Mouse (Mus musculus): ENCODE results near the gene Vash2. TPM values are rescaled to one million over a fixed set of nuclear protein-coding genes. Genes with fewer than 3 reads are reported as not detected.
"Not testable (repeated sequence)": the region's sequence is repeated elsewhere in the genome, so short reads cannot be mapped to it uniquely, and the experiment has no call there.

Gene Vash2
- total RNA-seq, 4 experiments from 2014 or later: 2.0 to 3.0 (median 2.6) TPM

DNA sequence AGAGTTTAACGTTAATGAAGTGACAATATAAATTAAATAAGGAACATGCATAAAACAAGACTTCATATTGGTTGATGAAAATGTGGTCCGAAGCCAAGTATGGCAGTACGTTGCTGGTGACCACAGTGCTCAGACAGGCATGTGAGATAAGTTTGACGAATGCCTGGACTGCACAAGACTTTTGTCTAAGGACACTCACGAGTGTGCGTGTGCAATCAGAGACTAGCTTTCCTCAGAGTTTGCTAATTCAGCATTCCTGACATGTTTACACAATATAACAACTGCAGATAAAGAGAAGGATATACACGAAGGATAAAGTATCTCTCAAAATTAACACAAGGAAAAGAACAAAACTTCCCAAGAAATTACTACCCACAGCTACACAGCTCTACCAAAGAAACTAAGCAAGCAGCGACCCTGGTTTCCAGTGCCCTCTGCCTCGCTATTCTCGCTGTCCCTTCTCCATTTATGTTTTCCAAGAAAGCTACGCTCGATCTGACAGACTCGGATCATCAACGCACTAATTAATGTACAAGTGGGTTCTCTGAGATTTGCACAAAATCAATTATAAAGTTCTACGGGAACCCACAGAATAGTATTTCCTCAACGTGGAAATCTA is 51.2 kb downstream of the Vash2 start:
- DNase-seq (ENCODE audit: low spot score in 2 of 2): no peak

DNA sequence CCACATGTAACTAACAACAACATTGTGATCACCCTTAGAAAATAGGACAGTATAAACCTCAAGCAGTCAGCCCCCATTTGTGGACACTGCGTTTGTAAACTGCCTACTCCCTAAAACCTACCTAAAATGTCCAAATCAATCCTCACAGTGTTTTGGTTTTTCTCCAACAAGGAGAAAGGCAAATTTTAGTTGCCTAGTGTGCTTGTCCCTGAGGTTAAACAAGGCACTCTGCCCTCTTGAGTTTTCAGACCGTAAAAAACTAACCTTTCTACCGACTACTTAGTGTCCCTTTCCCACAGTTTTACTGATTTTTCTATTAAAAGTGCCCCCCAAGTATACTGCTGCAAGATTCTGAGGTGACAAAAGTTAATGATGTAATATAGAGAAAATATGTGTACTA is 51.8 kb downstream of the Vash2 start:
- DNase-seq (ENCODE audit: low spot score in 2 of 2): no peak

GRCm38 (mm10) chr1:190924812-190925211 is 54.3 kb downstream of the Vash2 start, which contains the start of gene Angel2:
Angel2 (plus strand) TSS chr1:190925112.
- DNase-seq (ENCODE audit: low spot score in 2 of 2): not testable (repeated sequence)

- no peak for DNase-seq (ENCODE audit: low spot score in 2 of 2)
Observed at GRCm38 (mm10) chr1:190919725-190920469, 59.2 kb downstream of the Vash2 start.

GRCm38 (mm10) chr1:190918938-190919337 is 60.2 kb downstream of the Vash2 start:
- DNase-seq (ENCODE audit: low spot score in 2 of 2): peak in 1 of 2 experiments; percentile 79

GRCm38 (mm10) chr1:190912623-190913022 is 66.5 kb downstream of the Vash2 start:
- no peak for DNase-seq (ENCODE audit: low spot score in 2 of 2)

DNA sequence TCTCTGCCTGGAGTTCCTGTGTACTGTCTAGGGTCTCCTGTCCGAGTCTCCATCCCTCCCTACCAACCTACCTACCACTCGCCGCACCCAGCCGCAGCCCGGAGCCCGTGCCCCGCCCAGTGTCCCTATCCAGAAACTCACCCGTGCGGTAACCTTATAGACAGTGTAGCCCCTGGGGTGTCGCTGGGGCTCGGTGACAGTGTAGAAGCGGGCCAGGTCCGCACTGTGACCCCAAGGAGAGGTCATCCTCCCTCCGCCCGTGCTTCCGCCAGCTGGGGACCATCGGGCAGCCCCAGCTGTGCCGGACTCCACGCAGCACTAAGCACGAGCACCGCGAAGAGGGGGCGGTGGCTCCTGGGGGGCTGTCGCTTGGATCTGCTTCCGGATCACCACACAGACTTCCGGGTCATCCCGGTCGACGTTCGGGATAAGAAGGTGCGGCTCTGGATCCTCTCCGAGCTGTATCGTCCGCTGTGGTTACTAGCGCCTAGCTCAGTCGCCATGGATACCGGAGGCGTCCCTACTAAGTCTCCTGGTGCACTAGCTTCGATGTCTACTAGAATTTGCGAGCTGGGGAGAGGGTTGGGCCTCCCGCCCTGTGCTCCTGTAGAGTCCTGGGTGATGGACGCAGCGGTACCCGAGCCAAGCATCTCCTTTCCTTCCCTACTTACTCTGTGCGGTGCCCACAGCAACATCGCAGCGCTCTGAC is 67.5 kb downstream of the Vash2 start, which contains the start of gene Rps6kc1:
Rps6kc1 (minus strand) TSS at position 356 of the 709 bp plus-strand sequence.
- DNase-seq (ENCODE audit: low spot score in 2 of 2): peak; percentile 73 to 84

DNA sequence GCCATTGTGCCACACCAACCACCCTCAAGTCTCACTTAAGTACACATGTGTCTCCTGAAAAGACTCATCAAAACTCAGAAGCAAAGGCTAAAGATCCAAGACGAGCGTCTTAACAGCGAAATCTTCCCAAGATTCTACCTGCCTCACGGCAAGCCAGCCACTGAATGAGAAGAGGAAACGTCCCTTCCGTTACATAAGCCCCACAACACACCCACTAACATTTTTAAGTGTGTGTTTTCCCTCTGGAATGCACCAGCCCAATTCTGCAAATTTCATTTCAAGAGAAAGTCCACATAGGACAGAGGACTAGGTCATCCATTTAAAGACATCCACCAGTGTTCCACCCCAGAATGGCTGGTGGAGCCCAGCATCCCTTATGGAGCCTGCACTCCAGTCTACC is 68.3 kb downstream of the Vash2 start:
- peak in 1 of 2 experiments; percentile 21 for DNase-seq (ENCODE audit: low spot score in 2 of 2)

DNA sequence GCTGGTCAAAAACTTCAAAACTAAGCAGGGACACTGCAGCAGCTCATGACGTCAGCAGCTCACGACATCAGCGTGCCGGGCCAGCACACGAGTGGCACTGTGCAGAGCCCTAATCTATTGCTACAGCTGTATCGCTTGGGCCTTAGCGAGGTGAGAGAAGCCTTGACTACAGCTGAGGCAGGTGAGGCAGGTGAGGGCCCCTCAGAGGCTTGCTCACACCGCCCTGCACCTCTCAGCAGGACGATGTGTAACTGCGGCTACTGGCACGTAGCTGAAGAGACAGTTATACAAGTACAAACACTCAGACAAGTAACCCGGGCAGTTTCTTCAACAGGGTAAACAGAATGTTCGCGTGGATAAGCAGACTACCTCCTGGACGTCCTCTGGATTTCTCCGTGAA is 74.4 kb downstream of the Vash2 start:
- no peak for DNase-seq (ENCODE audit: low spot score in 2 of 2)

- no peak for DNase-seq (ENCODE audit: low spot score in 2 of 2)
Observed at GRCm38 (mm10) chr1:190904136-190904535, 75.0 kb downstream of the Vash2 start.

DNA sequence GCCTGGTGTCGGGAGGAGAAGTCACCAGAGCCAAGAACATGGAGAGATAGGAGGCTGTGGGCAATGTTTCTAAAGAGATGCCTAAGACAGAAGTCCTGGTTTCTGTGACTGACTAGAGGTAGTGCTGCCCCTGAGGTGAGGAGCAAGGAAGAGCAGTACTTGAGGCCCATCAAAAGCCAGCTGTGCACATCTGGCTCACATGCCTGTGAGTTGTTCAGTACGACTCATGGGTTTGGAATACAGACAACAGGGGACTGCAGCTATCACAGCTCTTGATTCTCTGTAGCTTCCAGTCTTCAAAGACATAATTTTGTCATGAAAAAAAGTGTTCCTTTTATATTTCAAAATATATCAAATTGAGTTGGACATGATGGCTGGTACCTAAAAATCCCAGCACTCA is 78.0 kb downstream of the Vash2 start:
- no peak for DNase-seq (ENCODE audit: low spot score in 2 of 2)

- no peak for DNase-seq (ENCODE audit: low spot score in 2 of 2)
Observed at GRCm38 (mm10) chr1:190898899-190899575, 80.1 kb downstream of the Vash2 start.

DNA sequence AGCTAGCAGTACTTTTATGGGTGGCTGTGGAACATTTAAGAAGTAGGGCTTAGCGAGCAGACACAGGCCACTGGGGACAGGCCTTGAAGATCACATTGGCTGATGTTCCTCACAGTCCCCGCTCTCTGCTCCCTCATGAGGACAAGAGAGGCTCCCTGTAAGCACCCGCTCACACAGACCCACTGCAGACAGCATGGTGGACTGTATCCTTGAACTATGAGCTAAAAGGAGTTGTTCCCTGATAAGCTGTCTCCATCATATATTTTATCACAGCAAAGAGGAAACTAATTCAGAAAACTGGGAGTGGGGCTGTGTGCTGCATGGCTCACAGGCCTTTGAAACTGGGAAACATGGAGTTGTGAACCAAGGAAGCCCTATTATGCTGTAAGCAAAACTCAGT is 80.9 kb downstream of the Vash2 start:
- no peak for DNase-seq (ENCODE audit: low spot score in 2 of 2)

Other genes with a start within 250 kb of the Vash2 start
- 100 to 1,000 TPM; 112 to 133 (median 128) TPM for gene Rps6kc1, start 67.5 kb downstream of the Vash2 start, total RNA-seq (2022)
- 10 to 100 TPM; 56.3 to 64.7 (median 57.9) TPM for gene Angel2, start 54.2 kb downstream of the Vash2 start, total RNA-seq (2022)
- gene Flvcr1, start 46.9 kb upstream of the Vash2 start, total RNA-seq (2022): 10 to 100 TPM; 12.5 to 15.3 (median 14.3) TPM
- gene Spata45, start 57.3 kb upstream of the Vash2 start, total RNA-seq (2022): not detected
- gene Tatdn3, start 83.6 kb upstream of the Vash2 start, total RNA-seq (2022): 10 to 100 TPM; 28.7 to 35.8 (median 31.9) TPM
- gene Nsl1, start 83.7 kb upstream of the Vash2 start, total RNA-seq (2022): 1 to 10 TPM in 1 of 4 experiments, under 1 TPM in 3; 0.37 to 1.3 (median 0.55) TPM
- 1 to 10 TPM in 3 of 4 experiments, under 1 TPM in 1; 0.89 to 5.4 (median 3.9) TPM for gene Batf3, start 118.6 kb upstream of the Vash2 start, total RNA-seq (2022)
- not detected for gene Fam71a, start 185.5 kb upstream of the Vash2 start, total RNA-seq (2022)
- 1 to 10 TPM; 1.0 to 4.6 (median 2.5) TPM for gene Atf3, start 238.7 kb upstream of the Vash2 start, total RNA-seq (2022)

Measured in left cerebral cortex, adult 8-10 months (tissue).